Mouse (Mus musculus): Measurements from ENCODE around the gene Arpc5l. TPM values are rescaled to one million over a fixed set of nuclear protein-coding genes. Genes with fewer than 3 reads are reported as not detected.

Arpc5l gene
- total RNA-seq (2021): 100 to 1,000 TPM; 104 to 114 TPM

GRCm38 (mm10) chr2:39004880-39005435, at the start of gene Arpc5l:
Gene Arpc5l, plus strand, starts transcription at chr2:39005348.
- peak; percentile 91 to 94 for DNase-seq (ENCODE audit: low spot score in 2 of 2)
- intact Hi-C loops (cut with DNase I): loop anchor here (5.0 kb wide), 1 partner anchor 363 kb away; the partner anchor contains the start of gene Psmb7

- DNase-seq (ENCODE audit: low spot score in 2 of 2): no peak
- intact Hi-C loops (cut with DNase I): no loop called here
Measured at GRCm38 (mm10) chr2:38956062-38956461, 49.1 kb upstream of the Arpc5l start.

DNA sequence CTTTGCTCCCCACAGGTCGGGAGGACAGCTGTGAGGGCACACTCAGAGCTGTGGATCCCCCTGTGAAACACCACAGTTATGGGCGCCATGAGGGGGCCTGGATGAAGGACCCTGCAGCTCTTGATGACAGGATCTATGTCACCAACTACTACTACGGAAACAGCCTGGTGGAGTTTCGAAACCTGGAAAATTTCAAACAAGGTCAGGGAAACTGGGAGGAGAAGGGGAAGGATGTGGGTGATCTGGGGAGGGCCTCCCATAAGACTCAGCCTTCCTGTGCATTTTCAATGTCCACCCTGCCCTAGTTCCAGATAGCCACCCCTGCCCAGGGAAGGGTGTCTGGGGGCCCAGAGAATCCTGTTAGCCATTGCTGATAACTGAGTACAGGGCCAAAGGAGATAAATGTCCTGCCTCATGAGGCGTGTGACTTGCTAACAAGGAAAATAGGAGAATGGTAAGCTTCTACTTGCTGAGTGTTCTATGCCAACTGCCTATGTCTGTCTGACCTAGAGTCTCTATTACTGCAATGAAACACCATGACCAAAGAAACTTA, 47.4 kb upstream of the Arpc5l start:
- intact Hi-C loops (cut with DNase I): no loop called here
- DNase-seq (ENCODE audit: low spot score in 2 of 2): no peak

GRCm38 (mm10) chr2:38964198-38964597, 41.0 kb upstream of the Arpc5l start:
- intact Hi-C loops (cut with DNase I): no loop called here
- no peak for DNase-seq (ENCODE audit: low spot score in 2 of 2)

DNA sequence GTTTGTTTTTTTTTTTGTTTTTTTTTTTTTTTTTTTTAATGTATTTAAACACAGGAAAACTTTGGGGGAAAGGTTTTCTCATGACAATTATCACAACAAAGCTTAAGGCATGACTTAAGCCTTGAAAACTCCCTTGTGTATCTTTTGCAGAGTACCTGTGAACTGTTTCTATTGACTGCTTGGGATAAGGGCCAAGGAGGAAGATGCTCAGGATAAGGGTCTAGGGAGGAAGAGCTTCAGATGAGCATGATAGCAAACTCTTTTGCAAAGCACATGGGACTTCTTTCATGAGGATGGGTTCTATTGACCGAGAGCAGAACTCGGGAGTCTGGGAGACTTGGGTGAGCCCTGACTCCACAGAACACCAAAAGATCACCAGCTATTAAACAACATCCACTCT, 35.5 kb upstream of the Arpc5l start:
- intact Hi-C loops (cut with DNase I): no loop called here
- no peak for DNase-seq (ENCODE audit: low spot score in 2 of 2)

- intact Hi-C loops (cut with DNase I): no loop called here
- no peak for DNase-seq (ENCODE audit: low spot score in 2 of 2)
Measured at GRCm38 (mm10) chr2:38970057-38970456, 35.1 kb upstream of the Arpc5l start.

GRCm38 (mm10) chr2:38973223-38973622, 31.9 kb upstream of the Arpc5l start:
- DNase-seq (ENCODE audit: low spot score in 2 of 2): no peak
- intact Hi-C loops (cut with DNase I): no loop called here

- intact Hi-C loops (cut with DNase I): no loop called here
- no peak for DNase-seq (ENCODE audit: low spot score in 2 of 2)
Measured at GRCm38 (mm10) chr2:38973701-38974100, 31.4 kb upstream of the Arpc5l start.

DNA sequence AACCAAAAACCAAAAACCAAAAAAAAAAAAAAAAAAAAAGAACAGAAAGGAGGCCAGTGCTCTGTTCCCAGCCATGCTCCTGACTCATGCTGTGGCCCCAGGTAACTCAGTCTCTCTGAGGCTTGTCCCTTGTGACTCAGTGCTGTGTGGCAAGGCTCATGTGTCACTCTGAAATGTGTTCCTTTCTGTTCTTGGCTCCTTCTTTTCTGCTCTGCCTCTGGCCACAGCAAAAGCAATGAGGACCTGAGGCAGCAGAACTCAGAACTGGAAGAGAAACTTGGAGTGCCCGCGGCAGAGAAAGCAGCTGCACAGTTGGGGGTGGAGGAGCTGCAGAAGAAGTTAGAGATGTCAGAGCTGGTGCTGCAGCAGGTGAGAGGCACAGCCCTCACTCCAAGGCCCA, 31.0 kb upstream of the Arpc5l start:
- no peak for DNase-seq (ENCODE audit: low spot score in 2 of 2)
- intact Hi-C loops (cut with DNase I): no loop called here

DNA sequence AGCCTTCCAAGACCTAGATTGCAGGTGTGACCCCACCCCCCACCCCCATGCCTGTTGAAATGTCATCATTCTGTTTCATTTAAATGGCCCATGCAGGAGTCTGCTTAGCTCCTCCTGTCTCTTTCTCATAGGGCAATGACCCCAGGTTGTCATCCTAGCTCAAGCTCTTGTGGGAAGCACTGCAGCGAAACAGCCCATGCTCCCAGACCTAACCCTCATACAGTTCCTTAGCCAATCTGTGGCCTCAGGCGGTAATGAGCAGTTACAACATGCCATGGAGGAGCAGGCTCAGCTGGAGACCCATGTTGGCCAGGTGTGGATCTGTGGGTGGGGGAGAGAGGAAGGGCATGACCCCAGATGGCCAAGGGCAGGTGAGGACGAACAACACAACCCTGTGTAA, 30.0 kb upstream of the Arpc5l start:
- intact Hi-C loops (cut with DNase I): no loop called here

GRCm38 (mm10) chr2:38975941-38976805, 29.0 kb upstream of the Arpc5l start:
- intact Hi-C loops (cut with DNase I): no loop called here
- no peak for DNase-seq (ENCODE audit: low spot score in 2 of 2)

More for the DNA sequence above, 30.0 kb upstream of the Arpc5l start:
- DNase-seq (ENCODE audit: low spot score in 2 of 2): no peak

DNA sequence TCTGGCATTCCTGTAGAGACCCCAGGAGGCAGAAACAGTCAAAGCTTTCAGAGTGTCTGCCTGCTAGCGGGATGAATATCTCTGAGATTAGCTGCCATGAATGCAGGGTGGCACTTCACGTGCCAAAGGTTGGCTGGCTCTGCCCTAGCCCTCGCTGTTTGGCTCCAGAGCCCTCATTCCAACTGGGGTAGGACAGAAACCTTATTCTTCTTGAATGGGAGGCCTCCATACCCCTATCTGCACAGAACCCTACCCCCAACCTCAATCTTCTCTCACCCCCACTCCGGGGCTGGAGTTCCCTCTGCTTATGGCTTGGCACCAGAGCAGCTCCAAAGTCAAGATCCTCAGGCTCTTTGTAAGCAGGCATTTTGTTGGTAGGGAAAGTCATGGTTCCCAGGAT, 27.3 kb upstream of the Arpc5l start:
- intact Hi-C loops (cut with DNase I): no loop called here
- no peak for DNase-seq (ENCODE audit: low spot score in 2 of 2)

DNA sequence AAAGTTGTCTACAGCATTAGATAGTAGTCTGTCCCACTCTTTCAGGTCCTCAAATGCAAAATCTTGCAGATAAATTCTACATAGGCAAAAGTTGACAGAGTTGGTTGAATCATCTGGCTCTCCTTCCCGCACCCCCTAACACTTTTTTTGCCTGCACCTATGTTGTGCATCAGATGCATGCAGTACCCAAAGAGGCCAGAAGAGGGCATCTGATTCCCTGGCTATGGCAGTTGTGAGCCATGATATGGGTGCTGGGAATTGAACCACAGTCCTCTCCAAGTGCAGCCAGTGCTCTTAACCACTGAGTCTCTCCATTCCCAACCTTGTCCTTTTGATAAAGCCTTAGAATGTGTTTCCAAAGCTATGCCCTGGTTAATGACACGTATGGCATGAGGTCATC, 21.7 kb upstream of the Arpc5l start:
- DNase-seq (ENCODE audit: low spot score in 2 of 2): no peak
- intact Hi-C loops (cut with DNase I): no loop called here

GRCm38 (mm10) chr2:38986580-38986979, 18.6 kb upstream of the Arpc5l start:
- intact Hi-C loops (cut with DNase I): no loop called here
- DNase-seq (ENCODE audit: low spot score in 2 of 2): no peak

DNA sequence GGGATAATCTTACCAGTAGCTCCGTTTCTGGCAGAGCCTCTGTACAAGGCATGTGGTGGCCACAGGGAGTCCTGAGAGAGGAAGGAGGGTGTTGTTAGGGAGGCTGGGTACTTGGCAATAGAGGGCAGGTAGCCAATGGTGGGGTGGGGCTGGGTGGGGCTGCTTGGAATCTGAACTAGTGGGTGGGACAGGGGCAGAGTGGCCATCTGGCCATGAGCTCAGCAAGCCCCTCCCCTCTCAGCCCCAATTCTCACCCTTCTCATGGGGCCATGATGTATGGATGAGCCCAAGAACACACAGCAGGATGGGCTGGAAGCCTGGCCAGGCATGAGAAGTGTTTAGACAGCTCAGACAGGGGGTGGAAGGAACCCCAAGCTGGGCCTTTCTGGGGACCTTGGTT, 17.8 kb upstream of the Arpc5l start:
- intact Hi-C loops (cut with DNase I): no loop called here
- DNase-seq (ENCODE audit: low spot score in 2 of 2): no peak

DNA sequence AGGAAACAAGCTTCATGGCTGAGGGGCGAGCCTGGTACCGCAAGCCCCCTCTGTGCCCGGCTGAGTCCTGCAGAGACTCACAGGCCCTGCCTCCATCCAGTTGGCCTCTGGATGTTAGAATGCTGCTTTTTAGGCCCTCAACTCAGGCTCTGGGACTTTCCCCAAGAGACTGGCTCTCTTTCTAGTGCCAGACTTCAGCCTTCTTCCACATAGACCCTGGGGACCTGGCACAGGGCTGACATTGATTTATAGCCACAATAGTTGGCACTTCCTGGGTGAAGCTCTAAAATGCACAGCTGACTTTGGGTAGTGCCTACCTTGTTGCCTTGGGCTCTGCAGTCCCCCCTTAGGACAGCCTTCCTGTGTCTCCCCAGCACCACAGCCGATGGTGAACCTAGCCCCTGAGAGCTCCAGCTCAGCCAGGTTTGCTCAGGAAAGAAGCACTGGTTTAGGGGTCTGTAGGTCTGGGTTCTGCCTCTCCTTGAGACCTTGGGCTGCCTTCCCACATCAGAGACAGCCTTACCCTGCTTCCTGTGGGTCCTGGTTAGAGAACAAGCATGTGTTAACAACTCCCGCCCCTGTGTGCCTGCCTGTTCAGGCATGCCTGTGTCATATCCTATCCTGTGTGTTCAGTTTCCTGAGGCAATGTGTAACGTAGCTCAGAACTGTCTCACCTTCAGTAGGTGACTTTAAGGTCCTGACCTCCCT, 17.2 kb upstream of the Arpc5l start:
- intact Hi-C loops (cut with DNase I): no loop called here
- no peak for DNase-seq (ENCODE audit: low spot score in 2 of 2)

GRCm38 (mm10) chr2:38988929-38989328, 16.2 kb upstream of the Arpc5l start:
- DNase-seq (ENCODE audit: low spot score in 2 of 2): no peak
- intact Hi-C loops (cut with DNase I): no loop called here

- intact Hi-C loops (cut with DNase I): no loop called here
- no peak for DNase-seq (ENCODE audit: low spot score in 2 of 2)
Measured at GRCm38 (mm10) chr2:38992004-38992403, 13.1 kb upstream of the Arpc5l start.

GRCm38 (mm10) chr2:38992452-38992851, 12.7 kb upstream of the Arpc5l start:
- intact Hi-C loops (cut with DNase I): no loop called here

More at GRCm38 (mm10) chr2:38992452-38992851, 12.7 kb upstream of the Arpc5l start:
- DNase-seq (ENCODE audit: low spot score in 2 of 2): peak in 1 of 2 experiments; percentile 38
